Mouse (Mus musculus) testis, adult 2 months (tissue): ENCODE results near the gene Rpl27a. TPM values are rescaled to one million over a fixed set of nuclear protein-coding genes. Genes with fewer than 3 reads are reported as not detected.

Experiments
- H3K27ac ChIP-seq: fragments of 200-500 bp; 2 replicates; pipeline ENCODE4 v1.5.1; 2012; ENCODE audit warnings: low read depth, low read length; ENCODE audit not compliant: control insufficient read depth, insufficient read depth
- H3K27me3 ChIP-seq: fragments of 200-500 bp; 2 replicates; pipeline ENCODE4 v1.6.1; 2012; ENCODE audit warnings: mild to moderate bottlenecking, low read length, moderate library complexity; ENCODE audit not compliant: control insufficient read depth, insufficient read depth
- H3K36me3 ChIP-seq: fragments of 200-500 bp; 2 replicates; pipeline ENCODE4 v1.6.1; 2012; ENCODE audit warnings: mild to moderate bottlenecking, low read length; ENCODE audit not compliant: control insufficient read depth, insufficient read depth
- H3K4me1 ChIP-seq: fragments of 200-500 bp; 2 replicates; pipeline ENCODE4 v1.6.1; 2012; ENCODE audit warnings: low read length; ENCODE audit not compliant: control insufficient read depth, insufficient read depth
- H3K4me3 ChIP-seq: fragments of 200-500 bp; 2 replicates; pipeline ENCODE4 v1.5.1; 2012; ENCODE audit warnings: low read depth, mild to moderate bottlenecking, low read length, moderate library complexity, mixed read lengths; ENCODE audit not compliant: control insufficient read depth
- CTCF ChIP-seq: fragments of 200-500 bp; IDR thresholded peaks from 2 replicates; pipeline ENCODE4 v1.5.1; 2012; ENCODE audit warnings: low read depth, mild to moderate bottlenecking, inconsistent platforms, low read length, moderate library complexity; ENCODE audit not compliant: control insufficient read depth, insufficient read depth, insufficient replicate concordance
- POLR2A ChIP-seq: fragments of 200-500 bp; IDR thresholded peaks from 2 replicates; pipeline ENCODE4 v1.6.1; 2012; ENCODE audit warnings: low read depth, mild to moderate bottlenecking, inconsistent platforms, low read length, moderate library complexity; ENCODE audit not compliant: control insufficient read depth
- polyA plus RNA-seq: library from polyadenylated mRNA; depleted of rRNA; stranded (reverse); fragments of >200 nt; gene quantifications from 2 replicates; pipeline ENCODE4 v1.2.3, GENCODE M21; 2012

Gene Rpl27a
- polyA plus RNA-seq, 1 experiment, result 185 TPM

DNA sequence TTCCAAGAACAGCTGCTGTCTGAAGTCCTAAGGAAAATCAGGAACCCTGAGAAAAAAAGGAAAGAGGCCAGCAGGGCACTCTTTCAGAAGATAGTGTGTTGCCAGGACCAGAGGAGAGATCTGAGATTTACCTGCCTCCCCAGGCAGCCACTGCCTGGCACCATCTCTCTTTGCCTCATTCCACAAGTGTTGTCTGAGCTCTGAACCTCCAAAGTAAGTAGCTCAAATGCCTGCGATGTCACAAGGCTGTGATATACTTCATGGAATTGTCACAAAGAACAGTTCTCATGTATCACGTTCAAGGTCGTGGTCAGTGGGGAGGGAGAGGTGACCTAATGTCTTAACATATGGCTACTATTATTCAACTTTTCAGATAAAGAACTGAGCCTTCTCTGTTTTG, 2.4 kb upstream of the Rpl27a start:
- peak overlapping the region; percentile 50 for H3K27ac ChIP-seq
- H3K4me3 ChIP-seq, result peak overlapping the region; percentile 75
- peak; percentile 54; the same call in 1 of the 2 replicates for TF ChIP-seq POLR2A
- no peak for TF ChIP-seq CTCF
- no peaks in the 10 kb centered on the region for H3K27me3 ChIP-seq
- H3K4me1 ChIP-seq, result peaks cover 3% of the 10 kb centered on the region
- H3K36me3 ChIP-seq, result no peaks in the 10 kb centered on the region

DNA sequence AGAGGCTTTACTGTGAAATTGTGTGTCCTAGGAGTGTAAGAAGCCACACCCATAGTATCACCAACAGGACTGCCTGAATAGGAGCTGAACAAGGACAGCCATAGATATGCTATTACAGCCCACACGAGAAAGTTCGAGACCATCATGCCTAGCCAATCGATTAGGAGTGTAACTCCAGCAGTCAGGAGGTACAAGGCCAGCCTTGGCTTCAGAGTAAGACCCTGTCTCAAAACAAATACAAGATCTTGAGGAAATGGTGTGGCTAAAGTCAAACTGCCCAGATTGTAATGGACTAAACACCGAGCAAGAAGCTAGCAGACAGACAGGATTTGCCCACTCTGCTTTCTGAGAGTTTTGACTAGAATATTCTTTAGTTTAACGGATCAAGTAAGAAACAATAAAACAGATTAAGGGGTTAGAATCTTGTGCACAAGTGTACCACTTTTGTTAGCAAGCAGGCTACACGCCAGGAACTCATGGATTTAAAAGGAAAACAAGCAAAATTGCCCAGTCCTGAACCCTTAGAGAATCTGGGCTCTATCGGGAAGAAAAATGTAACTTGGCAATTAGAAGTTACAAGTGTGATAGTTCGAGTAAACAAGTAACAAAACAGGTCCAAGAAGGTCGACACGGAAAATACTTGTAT, 788 bp upstream of the Rpl27a start:
- no peak for TF ChIP-seq POLR2A
- no peak for TF ChIP-seq CTCF
- peak overlapping the region; percentile 95 for H3K27ac ChIP-seq
- no peaks in the 10 kb centered on the region for H3K36me3 ChIP-seq
- H3K4me1 ChIP-seq, result peaks cover 3% of the 10 kb centered on the region
- H3K27me3 ChIP-seq, result no peaks in the 10 kb centered on the region
- peak overlapping the region; percentile 95 for H3K4me3 ChIP-seq

- Histone ChIP-seq H3K4me1 (peaks cover 3% of the 10 kb centered on the region), H3K27ac (peak overlapping the region; percentile 94), H3K4me3 (peak overlapping the region; percentile 95), H3K27me3 (no peaks in the 10 kb centered on the region), H3K36me3 (no peaks in the 10 kb centered on the region; the same call in 1 of the 2 replicates)
- TF ChIP-seq POLR2A (no peak), CTCF (no peak)
Observed at GRCm38 (mm10) chr7:109519936-109520335, 989 bp downstream of the Rpl27a start.

DNA sequence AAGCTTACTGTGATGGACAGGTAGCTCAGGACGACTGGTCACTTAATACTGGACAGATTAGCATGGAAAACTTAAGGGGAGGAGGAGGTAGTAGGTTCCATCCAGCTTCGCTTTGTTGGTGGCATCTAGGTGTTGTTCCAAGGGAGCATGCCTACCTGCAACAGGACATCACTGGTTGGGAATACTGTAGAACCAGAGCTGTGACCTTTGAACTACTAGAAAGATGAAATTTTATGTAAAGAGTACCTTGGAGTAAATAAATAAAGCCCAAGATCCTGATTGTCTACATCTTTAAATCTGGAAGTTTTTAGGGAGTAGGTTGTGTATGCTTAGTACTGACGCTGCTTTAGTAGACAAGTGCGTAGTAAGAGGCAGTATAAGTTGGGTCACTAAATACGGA, 3.1 kb downstream of the Rpl27a start:
- no peak for TF ChIP-seq POLR2A
- no peak for TF ChIP-seq CTCF
- H3K36me3 ChIP-seq, result no peaks in the 10 kb centered on the region; the same call in 1 of the 2 replicates
- no peak overlapping the region for H3K27ac ChIP-seq
- H3K27me3 ChIP-seq, result no peaks in the 10 kb centered on the region
- no peak overlapping the region for H3K4me3 ChIP-seq
- peaks cover 3% of the 10 kb centered on the region for H3K4me1 ChIP-seq

- no peak overlapping the region for H3K27ac ChIP-seq
- no peaks in the 10 kb centered on the region; the same call in 1 of the 2 replicates for H3K36me3 ChIP-seq
- peak overlapping the region; percentile 66; the same call in 1 of the 2 replicates for H3K4me3 ChIP-seq
- no peaks in the 10 kb centered on the region for H3K27me3 ChIP-seq
- no peak for TF ChIP-seq CTCF
- TF ChIP-seq POLR2A, result no peak
- H3K4me1 ChIP-seq, result peaks cover 3% of the 10 kb centered on the region
Observed at GRCm38 (mm10) chr7:109523304-109523703, 4.4 kb downstream of the Rpl27a start.

- Histone ChIP-seq H3K4me1 (peaks cover 3% of the 10 kb centered on the region), H3K36me3 (no peaks in the 10 kb centered on the region; the same call in 1 of the 2 replicates), H3K27ac (no peak overlapping the region), H3K4me3 (peak overlapping the region; percentile 66), H3K27me3 (no peaks in the 10 kb centered on the region)
- TF ChIP-seq CTCF (no peak), POLR2A (no peak)
Observed at GRCm38 (mm10) chr7:109523741-109524441, 4.9 kb downstream of the Rpl27a start.

- Histone ChIP-seq H3K36me3 (no peaks in the 10 kb centered on the region; the same call in 1 of the 2 replicates), H3K4me1 (peaks cover 3% of the 10 kb centered on the region), H3K27ac (no peak overlapping the region), H3K4me3 (peak overlapping the region; percentile 66), H3K27me3 (no peaks in the 10 kb centered on the region)
- TF ChIP-seq CTCF, result no peak
- TF ChIP-seq POLR2A, result no peak
Observed at GRCm38 (mm10) chr7:109524442-109524744, 5.4 kb downstream of the Rpl27a start.
